In genomic region chr8:71951436-71952161, GRCm38 (mm10) we compare ENCODE assay signal across 8 mouse cellular contexts. TPM values are rescaled to one million over a fixed set of nuclear protein-coding genes. Genes with fewer than 3 reads are reported as not detected.
A peak's percentile ranks its signal among the peaks of the same experiment; 100 is the strongest.
DNase-seq lines count a peak whose midpoint lies in the region; ATAC-seq and TF ChIP-seq lines count a peak whose summit lies in the region.

No protein-coding gene starts in this region.

- 22% methylated on average over 14 of the region's 14 CpGs for WGBS in kidney, adult 2 months
- WGBS in midbrain, embryonic 14.5 days = 43% methylated on average over 14 of the region's 14 CpGs

- no peaks in the 10 kb centered on the region for H3K27me3 ChIP-seq in kidney, adult 2 months (replicated peaks; ENCODE audit: control insufficient read depth, insufficient read depth, low read length)
- H3K27me3 ChIP-seq in midbrain, embryonic 14.5 days (ENCODE audit: control insufficient read depth, insufficient read depth, low read length) = no peaks in the 10 kb centered on the region

- peak overlapping the region; percentile 70 for H3K9ac ChIP-seq in midbrain, embryonic 14.5 days (replicated peaks; ENCODE audit: low read length)

- no peak for ATAC-seq in midbrain, embryonic 14.5 days (ENCODE audit: low FRiP score, low TSS enrichment)
- no peak for ATAC-seq in activated CD4-positive, CD25-positive, alpha-beta regulatory T cell, adult 4 months

- peaks cover 20% of the 10 kb centered on the region for H3K9me3 ChIP-seq in midbrain, embryonic 14.5 days (ENCODE audit: control insufficient read depth, low read length)

- peak overlapping the region; percentile 70 for H3K4me2 ChIP-seq in midbrain, embryonic 14.5 days (ENCODE audit: low read length)

- peak overlapping the region; percentile 84 for H3K4me3 ChIP-seq in layer of hippocampus, adult 2 months
- H3K4me3 ChIP-seq in embryonic fibroblast, embryonic 13.5 days (ENCODE audit: insufficient read depth, low read length) = peak overlapping the region; percentile 70
- peak overlapping the region; percentile 40 for H3K4me3 ChIP-seq in kidney, adult 2 months (ENCODE audit: insufficient read depth, low read depth, low read length)
- H3K4me3 ChIP-seq in midbrain, embryonic 14.5 days (replicated peaks; ENCODE audit: low read depth, low read length) = peak overlapping the region; percentile 74

- DNase-seq in layer of hippocampus, adult 2 months (ENCODE audit: low spot score in 2 of 2) = no peak
- DNase-seq in layer of hippocampus, adult 9-10 months (ENCODE audit: low spot score) = no peak
- DNase-seq in MN1 (ENCODE audit: low spot score) = peak; percentile 41
- DNase-seq in kidney, adult 2 months = peak; percentile 9
- peak; percentile 31 for DNase-seq in midbrain, embryonic 14.5 days
- no peak for DNase-seq in ovary, adult 18-20 months (ENCODE audit: low spot score)

- peak overlapping the region; percentile 94; the same call in 1 of the 2 replicates for H3K27ac ChIP-seq in layer of hippocampus, adult 2 months
- no peak overlapping the region for H3K27ac ChIP-seq in embryonic fibroblast, embryonic 13.5 days (ENCODE audit: insufficient read depth, low read length)
- H3K27ac ChIP-seq in kidney, adult 2 months (ENCODE audit: insufficient read depth, low read depth, low read length) = no peak overlapping the region
- H3K27ac ChIP-seq in midbrain, embryonic 14.5 days (replicated peaks; ENCODE audit: low read depth, low read length) = 0 out of 2 replicates have a peak overlapping the region, but pooled peaks have one; percentile 86

- no peak for TF ChIP-seq CTCF in layer of hippocampus, adult 2 months (conservative IDR thresholded peaks at IDR 0.05)
- no peak for TF ChIP-seq CTCF in embryonic fibroblast, embryonic 13.5 days (IDR thresholded peaks at IDR 0.05; ENCODE audit: borderline replicate concordance, insufficient read depth, low read length)
- no peak for TF ChIP-seq CTCF in kidney, adult 2 months (conservative IDR thresholded peaks at IDR 0.05; ENCODE audit: insufficient read depth, insufficient read length, low read depth, low read length)

- no peak for TF ChIP-seq POLR2A in embryonic fibroblast, embryonic 13.5 days (IDR thresholded peaks at IDR 0.05; ENCODE audit: low read depth, low read length)
- no peak for TF ChIP-seq POLR2A in kidney, adult 2 months (IDR thresholded peaks at IDR 0.05; ENCODE audit: low read depth, low read length)

- H3K4me1 ChIP-seq in embryonic fibroblast, embryonic 13.5 days (ENCODE audit: control insufficient read depth, insufficient read depth, low read length) = no peaks in the 10 kb centered on the region
- H3K4me1 ChIP-seq in kidney, adult 2 months (ENCODE audit: control insufficient read depth, insufficient read depth, low read length) = peaks cover 4% of the 10 kb centered on the region
- H3K4me1 ChIP-seq in midbrain, embryonic 14.5 days (ENCODE audit: control insufficient read depth, insufficient read depth, low read length) = peaks cover 19% of the 10 kb centered on the region

- H3K36me3 ChIP-seq in kidney, adult 2 months (ENCODE audit: control insufficient read depth, insufficient read depth, low read length) = no peaks in the 10 kb centered on the region; the same call in 1 of the 2 replicates
- H3K36me3 ChIP-seq in midbrain, embryonic 14.5 days (ENCODE audit: control insufficient read depth, insufficient read depth, low read length) = no peaks in the 10 kb centered on the region

RNA-seq across cellular contexts. Expression of gene Zfp961, which starts 0.8 kb away (rescaled TPM):
- 10 to 100 TPM; 17.8 to 18.9 TPM for total RNA-seq in layer of hippocampus, adult 2 months (2021)
- polyA plus RNA-seq in embryonic fibroblast, embryonic 13.5 days (2011; ENCODE audit: insufficient read length, low read depth, missing spikeins) = 11.1 and 12.5 TPM in 2 replicates
- polyA plus RNA-seq in kidney, adult 2 months (2012; rRNA removed) = 6.7 and 8.9 TPM in 2 replicates
- polyA plus RNA-seq in midbrain, embryonic 14.5 days (2014; fragmentation: Nextera tagmentation; extraction: Ambion mirVana) = 16.8 and 23.3 TPM in 2 replicates
- polyA plus RNA-seq in activated CD4-positive, CD25-positive, alpha-beta regulatory T cell, adult 4 months (2017; shearing (Covaris generic)) = 10 to 100 TPM; 21.1 to 24.2 TPM

RNA-seq across cellular contexts. Expression of gene Zfp617, which starts 43.2 kb away (rescaled TPM):
- total RNA-seq in layer of hippocampus, adult 2 months (2021) = 10 to 100 TPM; 26.5 to 26.6 TPM
- polyA plus RNA-seq in embryonic fibroblast, embryonic 13.5 days (2011; ENCODE audit: insufficient read length, low read depth, missing spikeins) = 25.2 and 26.4 TPM in 2 replicates
- polyA plus RNA-seq in kidney, adult 2 months (2012; rRNA removed) = 2.8 and 3.8 TPM in 2 replicates
- polyA plus RNA-seq in midbrain, embryonic 14.5 days (2014; fragmentation: Nextera tagmentation; extraction: Ambion mirVana) = 36.9 and 42.3 TPM in 2 replicates
- 10 to 100 TPM; 22.7 to 28.7 TPM for polyA plus RNA-seq in activated CD4-positive, CD25-positive, alpha-beta regulatory T cell, adult 4 months (2017; shearing (Covaris generic))

RNA-seq across cellular contexts. Expression of gene Zfp882, which starts 43.2 kb away (rescaled TPM):
- total RNA-seq in layer of hippocampus, adult 2 months (2021) = 10 to 100 TPM; 13.0 to 20.6 TPM
- polyA plus RNA-seq in embryonic fibroblast, embryonic 13.5 days (2011; ENCODE audit: insufficient read length, low read depth, missing spikeins) = 2.8 and 5.0 TPM in 2 replicates
- 0.87 and 1.3 TPM in 2 replicates for polyA plus RNA-seq in kidney, adult 2 months (2012; rRNA removed)
- polyA plus RNA-seq in midbrain, embryonic 14.5 days (2014; fragmentation: Nextera tagmentation; extraction: Ambion mirVana) = 18.8 and 19.4 TPM in 2 replicates
- polyA plus RNA-seq in activated CD4-positive, CD25-positive, alpha-beta regulatory T cell, adult 4 months (2017; shearing (Covaris generic)) = 1 to 10 TPM; 3.0 to 5.5 TPM

RNA-seq across cellular contexts. Expression of gene Cyp4f18, which starts 57.8 kb away (rescaled TPM):
- not detected for total RNA-seq in layer of hippocampus, adult 2 months (2021)
- not detected in 2 replicates for polyA plus RNA-seq in embryonic fibroblast, embryonic 13.5 days (2011; ENCODE audit: insufficient read length, low read depth, missing spikeins)
- polyA plus RNA-seq in kidney, adult 2 months (2012; rRNA removed) = 1.7 and 3.3 TPM in 2 replicates
- 0.55 and 0.97 TPM in 2 replicates for polyA plus RNA-seq in midbrain, embryonic 14.5 days (2014; fragmentation: Nextera tagmentation; extraction: Ambion mirVana)
- polyA plus RNA-seq in activated CD4-positive, CD25-positive, alpha-beta regulatory T cell, adult 4 months (2017; shearing (Covaris generic)) = 1 to 10 TPM in 1 of 2 experiments, under 1 TPM in 1; 0.71 to 2.9 TPM

Comparison
In these comparisons a context has a peak if more than half of its experiments do, and no peak if none do; other contexts are left out.
1. DNase-seq: peak in MN1 (single experiment), kidney, adult 2 months (single experiment) and midbrain, embryonic 14.5 days (single experiment); none in layer of hippocampus, adult 2 months (0 of 2), layer of hippocampus, adult 9-10 months (single experiment) and ovary, adult 18-20 months (single experiment).
2. H3K27ac ChIP-seq: peak in layer of hippocampus, adult 2 months (single experiment) and midbrain, embryonic 14.5 days (single experiment); none in embryonic fibroblast, embryonic 13.5 days (single experiment) and kidney, adult 2 months (single experiment).
3. Peak in every context shown above with its lines, with median percentiles within 50 percentile points of each other: H3K4me3 ChIP-seq.